Mouse (Mus musculus) cortical plate, adult 2 months (tissue): ENCODE measurements at regions not wholly inside any gene's neighbourhood (a gene's known extent, or its start where the extent isn't known, plus 50 kb on each side); places are given as distances from the start of the nearest gene placed in this dataset.

Source experiments
- CTCF ChIP-seq: fragments of 200-500 bp; IDR thresholded peaks from 2 replicates; pipeline ENCODE4 v1.5.1; 2011; ENCODE audit warnings: mild to moderate bottlenecking, control low read depth, low read length; ENCODE audit not compliant: insufficient read depth; ENCODE audit errors: extremely low read depth
- POLR2A ChIP-seq: fragments of 200-500 bp; IDR thresholded peaks from 2 replicates; pipeline ENCODE4 v1.6.1; 2011; ENCODE audit warnings: mild to moderate bottlenecking, low read length, control low read depth; ENCODE audit not compliant: insufficient read depth; ENCODE audit errors: extremely low read depth

- no peak for TF ChIP-seq CTCF
- TF ChIP-seq POLR2A, result no peak
Observed at GRCm38 (mm10) chr13:110915161-110915560, 339.7 kb upstream of the Actbl2 start.
